Mouse (Mus musculus) E14TG2a.4 (cell line): ENCODE data around the gene Dusp5.

Source experiments
- CTCF ChIP-seq: conservative IDR thresholded peaks from 2 replicates; pipeline ENCODE4 v1.5.1; 2014; ENCODE audit warnings: low read length
- NANOG ChIP-seq: IDR thresholded peaks from 2 replicates; pipeline ENCODE4 v1.6.1; 2014; ENCODE audit warnings: borderline replicate concordance, low read length, mixed read lengths
- POU5F1 ChIP-seq: IDR thresholded peaks from 2 replicates; pipeline ENCODE4 v1.6.1; 2014; ENCODE audit warnings: low read length, borderline replicate concordance

- TF ChIP-seq POU5F1 (no peak), CTCF (no peak), NANOG (no peak)
These were observed 10.4 kb downstream of the Dusp5 start for GRCm38 (mm10) chr19:53539296-53539695.
